Mouse (Mus musculus) heart, embryonic 15.5 days (tissue): ENCODE results near the gene Dnase2b. TPM values are rescaled to one million over a fixed set of nuclear protein-coding genes. Genes with fewer than 3 reads are reported as not detected.

Experiments
- ATAC-seq: fragments of 200-750 bp; cut with Nextera tagmentation; replicated peaks from 2 replicates; pipeline ENCODE4 v1.8.0; 2017; ENCODE audit warnings: low read depth, moderate TSS enrichment; ENCODE audit not compliant: insufficient number of reproducible peaks, insufficient read depth, low FRiP score
- H3K27ac ChIP-seq: fragments of 300-500 bp; sonication (generic); 2 replicates; pipeline ENCODE4 v1.5.1; 2015; ENCODE audit warnings: mild to moderate bottlenecking, inconsistent platforms
- H3K27me3 ChIP-seq: fragments of 300-500 bp; sonication (generic); 2 replicates; pipeline ENCODE4 v1.6.1; 2015; ENCODE audit warnings: inconsistent platforms
- H3K36me3 ChIP-seq: fragments of 300-500 bp; sonication (generic); 2 replicates; pipeline ENCODE4 v1.6.1; 2015; ENCODE audit warnings: mild to moderate bottlenecking, inconsistent platforms
- H3K4me1 ChIP-seq: fragments of 300-500 bp; sonication (generic); replicated peaks from 2 replicates; pipeline ENCODE4 v1.6.1; 2015; ENCODE audit warnings: inconsistent platforms
- H3K4me2 ChIP-seq: fragments of 300-500 bp; sonication (generic); 2 replicates; pipeline ENCODE4 v1.6.1; 2015; ENCODE audit warnings: inconsistent platforms, mild to moderate bottlenecking, moderate library complexity
- H3K4me3 ChIP-seq: fragments of 300-500 bp; sonication (generic); 2 replicates; pipeline ENCODE4 v1.5.1; 2015; ENCODE audit warnings: mild to moderate bottlenecking, inconsistent platforms
- H3K9ac ChIP-seq: fragments of 300-500 bp; sonication (generic); 2 replicates; pipeline ENCODE4 v1.6.1; 2015; ENCODE audit warnings: mild to moderate bottlenecking, inconsistent platforms
- H3K9me3 ChIP-seq: fragments of 300-500 bp; sonication (generic); replicated peaks from 2 replicates; pipeline ENCODE4 v1.6.1; 2016; ENCODE audit warnings: inconsistent platforms
- whole genome bisulfite sequencing: fragments of 180-500 bp; shearing (Covaris S2); methylation state at CpG from one replicate; pipeline ENCODE4 v1.1.7; 2015; ENCODE audit warnings: mixed read lengths; 5-methylcytosine and 5-hydroxymethylcytosine counted together
- polyA plus RNA-seq: library from polyadenylated mRNA; unstranded; fragments of >200 nt; fragmentation: Nextera tagmentation; extraction: Ambion mirVana; gene quantifications from 2 replicates; pipeline ENCODE4 v1.2.1, GENCODE M21; 2015

The Dnase2b gene
- polyA plus RNA-seq, 1 experiment from 2014 or later = not detected

DNA sequence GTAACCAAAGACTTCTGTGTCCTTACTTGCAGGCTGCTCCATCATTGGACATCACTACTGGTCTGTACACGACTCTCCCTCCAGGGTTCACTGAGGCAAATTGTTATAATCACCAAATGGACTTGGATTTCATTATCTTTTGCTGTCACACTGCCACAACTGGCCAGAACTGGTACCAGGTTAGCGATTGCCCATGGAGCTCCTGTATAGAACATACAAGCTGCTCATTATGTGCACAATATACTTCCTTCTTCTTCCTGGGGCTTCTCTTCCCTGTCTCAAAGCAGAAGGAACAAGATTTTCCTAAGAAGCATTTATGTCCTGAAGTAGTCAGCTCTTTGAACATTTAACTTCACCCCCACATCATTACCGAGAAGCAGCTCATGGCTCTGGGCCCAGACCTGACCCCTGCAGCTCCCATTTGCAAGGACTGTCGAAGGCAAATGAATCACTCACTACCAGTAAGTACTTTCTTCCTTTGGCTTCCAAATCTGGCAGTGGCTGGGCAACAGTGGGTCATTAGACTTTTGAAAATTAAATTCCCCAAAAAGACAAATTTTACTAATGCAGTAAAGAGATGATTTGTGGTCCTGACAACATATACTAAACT is 26.5 kb upstream of the Dnase2b start:
- H3K27me3 ChIP-seq = no peaks in the 10 kb centered on the region
- no peak overlapping the region for H3K27ac ChIP-seq
- 40% methylated on average over 4 of the region's 4 CpGs for WGBS
- no peak for ATAC-seq
- H3K36me3 ChIP-seq = no peaks in the 10 kb centered on the region
- H3K9me3 ChIP-seq = no peaks in the 10 kb centered on the region
- peaks cover 2% of the 10 kb centered on the region; the same call in 1 of the 2 replicates for H3K4me1 ChIP-seq
- no peak overlapping the region for H3K4me3 ChIP-seq
- H3K4me2 ChIP-seq = no peak overlapping the region
- no peak overlapping the region for H3K9ac ChIP-seq

- ATAC-seq = no peak
- H3K27ac ChIP-seq = no peak overlapping the region
Measured at GRCm38 (mm10) chr3:146632506-146632905, 17.1 kb upstream of the Dnase2b start.

DNA sequence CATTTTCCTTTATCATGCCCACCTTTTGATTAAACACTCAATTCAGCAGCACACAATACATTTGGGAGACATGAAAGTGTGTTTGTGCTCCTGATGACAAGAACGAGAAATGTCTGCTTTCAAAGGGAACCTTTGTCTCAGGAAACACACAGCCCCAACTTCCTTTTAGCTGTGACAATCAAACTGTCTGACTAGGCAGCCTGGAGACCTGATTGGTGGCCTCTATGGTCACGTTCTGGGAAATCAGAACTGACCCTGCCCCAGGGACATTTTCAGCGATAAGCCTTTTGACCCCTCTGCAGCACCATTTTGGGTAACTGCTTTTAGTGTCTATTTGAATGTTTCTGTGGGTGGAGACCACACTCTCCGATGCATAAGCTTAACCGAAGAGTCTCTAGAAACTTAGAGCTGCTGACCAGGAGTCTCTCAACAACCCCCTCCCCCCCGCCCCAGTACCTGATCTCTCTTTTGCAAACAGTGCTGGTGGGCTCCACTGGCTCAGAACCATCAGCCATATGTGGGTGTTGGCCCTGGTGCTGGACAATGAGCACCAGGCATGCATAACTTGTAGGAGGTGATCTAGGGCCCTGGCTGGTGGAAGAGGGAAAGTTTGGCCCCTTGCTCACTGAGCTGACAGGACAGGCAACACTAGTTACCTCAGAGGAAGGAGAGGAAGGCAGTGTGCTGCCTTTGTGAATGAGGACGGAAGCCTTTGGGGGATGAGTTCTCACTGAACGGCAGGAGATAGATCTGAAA is 13.0 kb upstream of the Dnase2b start:
- no peak overlapping the region for H3K27ac ChIP-seq
- no peak overlapping the region for H3K9ac ChIP-seq
- H3K4me3 ChIP-seq = no peak overlapping the region
- H3K27me3 ChIP-seq = no peaks in the 10 kb centered on the region
- H3K4me2 ChIP-seq = no peak overlapping the region
- no peaks in the 10 kb centered on the region for H3K36me3 ChIP-seq
- 66% methylated on average over 8 of the region's 8 CpGs for WGBS
- H3K9me3 ChIP-seq = no peaks in the 10 kb centered on the region
- H3K4me1 ChIP-seq = no peaks in the 10 kb centered on the region
- no peak for ATAC-seq

More at GRCm38 (mm10) chr3:146632506-146632905, 17.1 kb upstream of the Dnase2b start:
- Histone ChIP-seq H3K36me3 (no peaks in the 10 kb centered on the region), H3K9ac (no peak overlapping the region), H3K9me3 (no peaks in the 10 kb centered on the region), H3K4me1 (no peaks in the 10 kb centered on the region), H3K4me3 (no peak overlapping the region), H3K27me3 (no peaks in the 10 kb centered on the region), H3K4me2 (no peak overlapping the region)
- WGBS = 81% methylated on average over 5 of the region's 5 CpGs

- H3K36me3 ChIP-seq = no peaks in the 10 kb centered on the region
- no peak overlapping the region for H3K9ac ChIP-seq
- no peaks in the 10 kb centered on the region for H3K27me3 ChIP-seq
- H3K4me1 ChIP-seq = peaks cover 4% of the 10 kb centered on the region
- WGBS = 65% methylated on average over 4 of the region's 4 CpGs
- no peak overlapping the region for H3K4me2 ChIP-seq
- H3K27ac ChIP-seq = no peak overlapping the region
- H3K4me3 ChIP-seq = no peak overlapping the region
- no peak for ATAC-seq
- H3K9me3 ChIP-seq = no peaks in the 10 kb centered on the region
Measured at GRCm38 (mm10) chr3:146625766-146626165, 10.4 kb upstream of the Dnase2b start.

DNA sequence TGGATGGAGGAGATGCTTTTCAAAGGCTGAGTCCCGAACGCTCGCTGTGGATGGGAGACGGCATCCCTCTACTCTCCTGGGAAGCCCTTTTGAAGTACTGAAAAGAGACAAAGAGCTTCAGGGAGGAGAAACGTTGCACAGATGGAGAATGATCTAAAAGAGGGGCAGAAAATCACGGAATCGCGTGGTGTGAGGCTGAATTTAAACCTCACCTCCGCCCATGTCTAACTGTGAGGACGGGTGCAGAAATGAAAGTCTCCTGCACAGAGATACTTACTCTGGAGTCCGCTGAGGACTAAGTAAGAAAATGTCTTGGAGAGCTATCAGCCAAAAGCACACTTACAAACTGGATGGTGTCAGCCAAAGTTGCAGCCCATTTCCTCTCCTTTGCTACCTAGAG is 6.6 kb upstream of the Dnase2b start:
- H3K4me1 ChIP-seq = peaks cover 10% of the 10 kb centered on the region
- no peaks in the 10 kb centered on the region for H3K27me3 ChIP-seq
- H3K27ac ChIP-seq = no peak overlapping the region
- H3K9me3 ChIP-seq = no peaks in the 10 kb centered on the region
- no peak overlapping the region for H3K9ac ChIP-seq
- no peak for ATAC-seq
- no peak overlapping the region for H3K4me2 ChIP-seq
- H3K4me3 ChIP-seq = no peak overlapping the region
- H3K36me3 ChIP-seq = no peaks in the 10 kb centered on the region
- 87% methylated on average over 11 of the region's 11 CpGs for WGBS

GRCm38 (mm10) chr3:146620555-146621249 is 5.3 kb upstream of the Dnase2b start:
- Histone ChIP-seq H3K9ac (no peak overlapping the region), H3K4me2 (peak overlapping the region; percentile 34), H3K27me3 (no peaks in the 10 kb centered on the region), H3K4me1 (peaks cover 10% of the 10 kb centered on the region), H3K36me3 (no peaks in the 10 kb centered on the region), H3K9me3 (no peaks in the 10 kb centered on the region), H3K27ac (peak overlapping the region; percentile 72), H3K4me3 (no peak overlapping the region)
- WGBS = 57% methylated on average over 14 of the region's 14 CpGs
- ATAC-seq = 0 out of 2 replicates have a peak, but pooled peaks have one; percentile 47

DNA sequence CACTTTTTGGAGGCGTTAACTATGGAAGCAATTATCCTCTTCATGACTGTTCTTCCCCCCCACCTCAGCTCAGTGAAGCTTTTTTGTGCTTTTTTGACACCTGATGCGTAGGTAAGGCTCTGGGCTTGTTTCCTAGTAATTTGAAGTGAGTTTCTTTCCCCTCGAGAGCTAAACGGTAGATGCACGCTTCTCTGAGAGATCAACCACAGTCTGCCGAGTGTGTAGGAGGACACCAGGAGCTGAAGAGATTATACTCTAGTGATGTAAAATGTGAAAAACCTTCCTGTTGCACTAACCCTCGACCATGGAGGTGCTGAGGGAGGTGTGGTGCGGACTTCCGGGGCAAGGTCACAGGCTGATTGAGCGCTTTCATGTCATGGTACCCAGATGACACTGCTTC is 4.7 kb upstream of the Dnase2b start:
- Histone ChIP-seq H3K4me2 (peak overlapping the region; percentile 34), H3K36me3 (no peaks in the 10 kb centered on the region), H3K9ac (no peak overlapping the region), H3K27ac (peak overlapping the region; percentile 72), H3K4me1 (peaks cover 10% of the 10 kb centered on the region), H3K9me3 (no peaks in the 10 kb centered on the region), H3K4me3 (no peak overlapping the region), H3K27me3 (no peaks in the 10 kb centered on the region)
- ATAC-seq = no peak
- 68% methylated on average over 10 of the region's 10 CpGs for WGBS

GRCm38 (mm10) chr3:146618357-146618756 is 3.0 kb upstream of the Dnase2b start:
- Histone ChIP-seq H3K9me3 (no peaks in the 10 kb centered on the region), H3K4me1 (peaks cover 10% of the 10 kb centered on the region), H3K27me3 (no peaks in the 10 kb centered on the region), H3K4me3 (no peak overlapping the region), H3K9ac (no peak overlapping the region), H3K27ac (no peak overlapping the region), H3K4me2 (no peak overlapping the region), H3K36me3 (no peaks in the 10 kb centered on the region)
- 66% methylated on average over 4 of the region's 4 CpGs for WGBS
- no peak for ATAC-seq

DNA sequence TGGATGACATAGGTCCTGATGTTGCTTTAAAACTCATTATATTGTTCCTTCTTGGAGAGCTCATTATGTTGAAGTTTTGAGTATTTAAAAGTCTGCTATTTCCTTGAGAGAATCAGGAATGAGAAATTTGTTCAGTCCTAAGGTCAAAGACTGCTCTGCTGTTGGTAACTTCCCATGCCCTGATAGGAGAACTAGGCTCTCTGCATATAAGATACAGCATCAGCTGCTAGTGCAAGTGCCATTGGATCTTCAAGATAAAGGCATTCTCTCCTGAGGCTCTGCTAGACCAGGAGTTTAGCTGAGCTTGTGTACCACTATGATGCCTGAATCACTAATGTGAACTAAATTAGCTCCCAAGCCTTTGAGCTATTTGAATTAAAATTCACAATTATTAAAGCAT is 2.5 kb upstream of the Dnase2b start:
- Histone ChIP-seq H3K4me2 (no peak overlapping the region), H3K9me3 (no peaks in the 10 kb centered on the region), H3K27ac (no peak overlapping the region), H3K4me1 (peaks cover 10% of the 10 kb centered on the region), H3K36me3 (no peaks in the 10 kb centered on the region), H3K27me3 (no peaks in the 10 kb centered on the region), H3K9ac (no peak overlapping the region), H3K4me3 (no peak overlapping the region)
- no peak for ATAC-seq

DNA sequence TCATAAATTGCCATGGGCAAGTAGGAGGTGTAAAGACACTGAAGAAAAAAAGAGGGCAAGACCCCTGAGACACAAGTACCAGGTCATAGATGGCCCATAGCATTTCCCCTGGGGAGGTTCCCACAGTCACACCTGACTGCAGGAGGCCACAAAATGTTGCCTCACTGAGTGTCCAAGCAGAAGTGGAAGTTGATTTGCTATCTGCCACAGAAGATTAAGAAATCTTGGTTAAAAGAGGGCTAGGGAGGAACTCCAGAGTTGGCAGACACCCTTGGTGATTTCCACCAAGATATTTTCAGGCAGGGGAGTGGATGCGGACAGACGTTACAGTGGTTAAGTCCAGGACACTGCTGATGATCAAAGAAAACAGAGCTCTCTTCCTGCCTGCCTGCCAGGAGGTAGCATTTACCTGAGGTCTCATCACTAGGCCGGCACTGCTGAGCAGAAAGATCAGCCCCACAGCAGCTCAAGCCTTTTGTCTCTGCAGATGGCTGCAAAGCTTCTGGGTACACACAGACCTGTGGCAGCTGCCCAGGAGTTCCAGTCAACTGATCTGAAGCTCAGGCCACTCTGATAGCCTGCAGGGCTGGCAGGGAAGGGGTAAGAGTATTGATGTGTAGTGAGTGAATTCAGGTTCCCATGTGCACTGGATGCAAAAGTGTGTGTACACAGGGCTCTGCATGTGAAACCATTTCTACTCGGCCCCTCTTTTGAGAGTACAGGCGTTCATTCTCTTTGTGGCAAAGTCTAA is 1.3 kb upstream of the Dnase2b start:
- no peak overlapping the region for H3K9ac ChIP-seq
- H3K27me3 ChIP-seq = no peaks in the 10 kb centered on the region
- no peak overlapping the region for H3K4me2 ChIP-seq
- no peak for ATAC-seq
- peaks cover 10% of the 10 kb centered on the region for H3K4me1 ChIP-seq
- H3K36me3 ChIP-seq = no peaks in the 10 kb centered on the region
- 72% methylated on average over 5 of the region's 5 CpGs for WGBS
- no peak overlapping the region for H3K4me3 ChIP-seq
- H3K27ac ChIP-seq = no peak overlapping the region
- H3K9me3 ChIP-seq = no peaks in the 10 kb centered on the region

DNA sequence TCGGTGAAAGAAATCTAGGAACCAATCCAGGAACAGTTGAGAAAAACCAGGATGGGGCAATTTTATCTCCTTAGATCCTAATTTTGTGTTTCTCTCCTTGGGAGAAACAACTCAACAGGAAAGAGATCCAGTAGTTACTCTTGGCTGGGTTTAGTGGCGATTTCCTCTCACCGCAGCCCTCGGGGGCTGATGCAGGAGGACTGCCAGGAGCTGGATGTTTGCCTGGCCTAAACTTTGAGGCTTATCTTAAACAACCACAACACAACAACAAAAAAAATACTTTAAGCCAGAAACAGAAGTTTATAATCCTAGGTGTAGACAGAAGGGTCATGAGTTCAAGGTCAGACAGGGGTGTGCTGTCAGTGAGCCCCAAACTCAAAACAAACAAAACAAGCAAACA is 3.6 kb downstream of the Dnase2b start:
- no peak for ATAC-seq
- Histone ChIP-seq H3K36me3 (no peaks in the 10 kb centered on the region), H3K4me3 (no peak overlapping the region), H3K4me2 (no peak overlapping the region), H3K9ac (no peak overlapping the region), H3K27me3 (no peaks in the 10 kb centered on the region), H3K4me1 (no peaks in the 10 kb centered on the region), H3K27ac (no peak overlapping the region), H3K9me3 (no peaks in the 10 kb centered on the region)
- 51% methylated on average over 4 of the region's 4 CpGs for WGBS
